Mouse (Mus musculus) adrenal gland, adult 18-20 months (tissue): ENCODE results near the gene Psmb7. TPM values are rescaled to one million over a fixed set of nuclear protein-coding genes. Genes with fewer than 3 reads are reported as not detected.

Experiments
- DNase-seq, 2 experiments: peaks; one replicate each; pipeline ENCODE4 v3.0.0; 2021 to 2022; ENCODE audit warnings: low spot score in 2 of 2
- total RNA-seq, 2 experiments: library from RNA; stranded (reverse); gene quantifications; 1 replicate in 1 of 2; 2 replicates in 1 of 2; pipeline ENCODE4 v1.2.3; 2021

Gene Psmb7
- total RNA-seq, 2 experiments from 2014 or later = 278 to 331 TPM

GRCm38 (mm10) chr2:38645936-38646335 is 2.0 kb upstream of the Psmb7 start:
- DNase-seq = peak; percentile 64 to 68

GRCm38 (mm10) chr2:38641761-38642160 is 2.1 kb downstream of the Psmb7 start:
- DNase-seq = no peak

GRCm38 (mm10) chr2:38637716-38638267 is 6.1 kb downstream of the Psmb7 start:
- no peak for DNase-seq

- DNase-seq = no peak
Measured at GRCm38 (mm10) chr2:38630574-38630973, 13.3 kb downstream of the Psmb7 start.

- no peak for DNase-seq
Measured at GRCm38 (mm10) chr2:38629451-38629850, 14.4 kb downstream of the Psmb7 start.

- no peak for DNase-seq
Measured at GRCm38 (mm10) chr2:38628801-38629200, 15.1 kb downstream of the Psmb7 start.

GRCm38 (mm10) chr2:38623821-38624590 is 19.9 kb downstream of the Psmb7 start:
- DNase-seq = no peak

- DNase-seq = no peak
Measured at GRCm38 (mm10) chr2:38623411-38623810, 20.5 kb downstream of the Psmb7 start.

- DNase-seq = peak in 1 of 2 experiments; percentile 42
Measured at GRCm38 (mm10) chr2:38621610-38622021, 22.3 kb downstream of the Psmb7 start.

- no peak for DNase-seq
Measured at GRCm38 (mm10) chr2:38621076-38621475, 22.8 kb downstream of the Psmb7 start.

- DNase-seq = no peak
Measured at GRCm38 (mm10) chr2:38619777-38620176, 24.1 kb downstream of the Psmb7 start.

GRCm38 (mm10) chr2:38616956-38617872 is 26.7 kb downstream of the Psmb7 start:
- DNase-seq = no peak

GRCm38 (mm10) chr2:38616072-38616471 is 27.8 kb downstream of the Psmb7 start:
- DNase-seq = no peak

GRCm38 (mm10) chr2:38614437-38614836 is 29.4 kb downstream of the Psmb7 start:
- no peak for DNase-seq

- DNase-seq = no peak
Measured at GRCm38 (mm10) chr2:38613576-38613975, 30.3 kb downstream of the Psmb7 start.

- no peak for DNase-seq
Measured at GRCm38 (mm10) chr2:38612596-38612995, 31.3 kb downstream of the Psmb7 start.

GRCm38 (mm10) chr2:38610161-38610560 is 33.7 kb downstream of the Psmb7 start:
- no peak for DNase-seq

- no peak for DNase-seq
Measured at GRCm38 (mm10) chr2:38609310-38609709, 34.6 kb downstream of the Psmb7 start.

GRCm38 (mm10) chr2:38608831-38609309 is 35.0 kb downstream of the Psmb7 start:
- DNase-seq = no peak

GRCm38 (mm10) chr2:38607716-38608115 is 36.2 kb downstream of the Psmb7 start:
- no peak for DNase-seq

GRCm38 (mm10) chr2:38600842-38601241 is 43.0 kb downstream of the Psmb7 start:
- no peak for DNase-seq

- no peak for DNase-seq
Measured at GRCm38 (mm10) chr2:38598395-38598794, 45.5 kb downstream of the Psmb7 start.
